9 mouse cellular contexts compared by ENCODE assay signal in the genomic region with DNA sequence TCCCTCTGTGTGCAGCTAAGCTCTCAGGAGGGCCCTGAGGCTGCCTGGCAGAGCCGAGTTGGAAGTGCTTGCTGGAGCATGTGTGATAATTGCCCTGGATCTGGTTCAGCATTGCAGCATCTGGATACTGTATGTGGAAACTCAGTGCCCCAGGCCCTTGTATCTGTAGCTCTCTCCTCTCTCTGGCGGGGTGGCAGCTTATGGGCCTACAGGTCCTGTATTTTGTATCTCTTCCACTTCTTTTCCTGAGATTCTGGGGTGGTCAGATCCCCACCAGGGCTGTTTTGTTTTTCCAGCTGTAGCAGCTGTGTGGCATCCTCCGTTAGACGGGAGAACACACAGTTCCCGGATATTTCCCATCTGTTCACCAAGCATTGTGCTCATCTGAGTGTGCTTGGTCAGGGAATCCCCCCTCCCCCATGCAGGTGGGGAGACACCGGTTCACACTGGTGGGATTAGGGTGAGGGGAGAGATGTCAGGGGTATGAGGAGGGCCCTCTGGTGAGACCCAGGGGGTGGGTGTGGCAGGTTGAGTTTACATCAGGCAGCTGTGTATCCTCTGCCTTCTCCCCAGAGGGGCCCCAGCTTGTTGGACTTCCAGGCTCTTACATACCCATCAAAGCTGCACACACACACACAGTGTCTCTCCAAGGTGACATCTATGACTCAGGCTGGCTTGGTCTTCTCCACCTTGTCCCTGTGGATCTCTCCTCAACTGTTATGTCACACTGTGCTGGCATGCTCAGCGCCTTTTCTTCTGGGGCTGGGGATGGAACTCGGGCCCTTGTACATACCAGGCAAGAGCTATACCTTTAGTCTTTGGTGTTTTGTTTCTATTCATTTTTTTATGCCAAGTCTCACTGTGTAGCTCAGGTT. TPM values are rescaled to one million over a fixed set of nuclear protein-coding genes. Genes with fewer than 3 reads are reported as not detected.
DNase-seq lines count a peak whose midpoint lies in the region; ATAC-seq and TF ChIP-seq lines count a peak whose summit lies in the region.
"Had no signal": no experiment of that assay in that cellular context is flagged by ENCODE, and none has a peak within 500 bp of the region (broad histone marks: within the 10 kb centered on the region; RNA-seq: fewer than 3 reads in every experiment).

No protein-coding gene starts in this region.

- DNase-seq in urinary bladder, adult 18-20 months (ENCODE audit: low spot score in 2 of 2) = peak; percentile 9 to 14
- DNase-seq in urinary bladder, adult 2 months (ENCODE audit: low spot score) = no peak
- DNase-seq in forelimb bud, embryonic 11.5 days (ENCODE audit: low read depth, low spot score) = peak; percentile 34
- DNase-seq in cerebellum, adult 8-10 months = no peak
- no peak for DNase-seq in left cerebral cortex, postnatal 25 days (ENCODE audit: low spot score in 2 of 2)

- H3K27ac ChIP-seq in intestine, postnatal 0 days (ENCODE audit: low read depth, low read length) = peak overlapping the region; percentile 50; the same call in 1 of the 2 replicates
- peak overlapping the region; percentile 78 for H3K27ac ChIP-seq in stomach, embryonic 16.5 days (ENCODE audit: low read length)
- no peak overlapping the region for H3K27ac ChIP-seq in forebrain, embryonic 12.5 days

- no peak overlapping the region for H3K4me3 ChIP-seq in intestine, postnatal 0 days (ENCODE audit: low read depth, low read length)
- no peak overlapping the region for H3K4me3 ChIP-seq in stomach, embryonic 16.5 days (replicated peaks; ENCODE audit: low read length)
- no peak overlapping the region for H3K4me3 ChIP-seq in forebrain, embryonic 12.5 days (replicated peaks)
- H3K4me3 ChIP-seq: megakaryocyte, embryonic 14.5 days had no signal

- no peaks in the 10 kb centered on the region for H3K4me1 ChIP-seq in intestine, postnatal 0 days (replicated peaks; ENCODE audit: control insufficient read depth, insufficient read depth, low read length)
- peaks cover 11% of the 10 kb centered on the region for H3K4me1 ChIP-seq in stomach, embryonic 16.5 days (ENCODE audit: control insufficient read depth, insufficient read depth, low read length)
- H3K4me1 ChIP-seq in forebrain, embryonic 12.5 days = no peaks in the 10 kb centered on the region
- H3K4me1 ChIP-seq: megakaryocyte, embryonic 14.5 days had no signal

- 0 out of 2 replicates have a peak, but pooled peaks have one; percentile 16 for ATAC-seq in intestine, postnatal 0 days
- ATAC-seq in stomach, embryonic 16.5 days (ENCODE audit: insufficient read depth, low FRiP score) = peak; percentile 66
- ATAC-seq in forebrain, embryonic 12.5 days (ENCODE audit: low FRiP score) = no peak

- H3K9me3 ChIP-seq in intestine, postnatal 0 days (ENCODE audit: control insufficient read depth) = no peaks in the 10 kb centered on the region
- no peaks in the 10 kb centered on the region for H3K9me3 ChIP-seq in stomach, embryonic 16.5 days (replicated peaks; ENCODE audit: control insufficient read depth, low read length)
- H3K9me3 ChIP-seq in forebrain, embryonic 12.5 days = no peaks in the 10 kb centered on the region
- H3K9me3 ChIP-seq: megakaryocyte, embryonic 14.5 days had no signal

- H3K27me3 ChIP-seq in intestine, postnatal 0 days (replicated peaks; ENCODE audit: control insufficient read depth, insufficient read depth, low read length) = no peaks in the 10 kb centered on the region
- H3K27me3 ChIP-seq in stomach, embryonic 16.5 days (ENCODE audit: control insufficient read depth, insufficient read depth, low read length) = no peaks in the 10 kb centered on the region
- no peaks in the 10 kb centered on the region for H3K27me3 ChIP-seq in forebrain, embryonic 12.5 days

- TF ChIP-seq CTCF in intestine, postnatal 0 days (IDR thresholded peaks at IDR 0.05; ENCODE audit: low read depth) = no peak

- no peak overlapping the region for H3K9ac ChIP-seq in intestine, postnatal 0 days (ENCODE audit: low read depth, low read length)
- H3K9ac ChIP-seq in stomach, embryonic 16.5 days (ENCODE audit: low read length) = peak overlapping the region; percentile 32; the same call in 1 of the 2 replicates
- H3K9ac ChIP-seq in forebrain, embryonic 12.5 days = no peak overlapping the region

- no peak overlapping the region for H3K4me2 ChIP-seq in intestine, postnatal 0 days (replicated peaks; ENCODE audit: low read depth)
- H3K4me2 ChIP-seq in stomach, embryonic 16.5 days (ENCODE audit: low read depth, low read length) = no peak overlapping the region
- no peak overlapping the region for H3K4me2 ChIP-seq in forebrain, embryonic 12.5 days

- H3K36me3 ChIP-seq in intestine, postnatal 0 days (ENCODE audit: control insufficient read depth, insufficient read depth) = no peaks in the 10 kb centered on the region
- H3K36me3 ChIP-seq in stomach, embryonic 16.5 days (ENCODE audit: control insufficient read depth, insufficient read depth, low read length) = no peaks in the 10 kb centered on the region
- H3K36me3 ChIP-seq in forebrain, embryonic 12.5 days (replicated peaks) = no peaks in the 10 kb centered on the region

- intact Hi-C loops in left cerebral cortex, postnatal 25 days (cut with DNase I) = no loop called here

- WGBS in intestine, postnatal 0 days = 52% methylated on average over 8 of the region's 8 CpGs
- 38% methylated on average over 8 of the region's 8 CpGs for WGBS in stomach, embryonic 16.5 days
- whole genome bisulfite sequencing in forebrain, embryonic 12.5 days = 65% methylated on average over 8 of the region's 8 CpGs

RNA-seq across cellular contexts. Expression of gene Arhgef3, which starts 30.7 kb away (rescaled TPM):
- 30.4 and 36.6 TPM in 2 replicates for polyA plus RNA-seq in urinary bladder, adult 2 months (2012; rRNA removed)
- polyA plus RNA-seq in intestine, postnatal 0 days (2015; fragmentation: Nextera tagmentation; extraction: Ambion mirVana) = 10.0 and 12.2 TPM in 2 replicates
- polyA plus RNA-seq in stomach, embryonic 16.5 days (2015; fragmentation: Nextera tagmentation; extraction: Ambion mirVana) = 20.9 and 22.8 TPM in 2 replicates
- 1.8 and 2.4 TPM in 2 replicates for polyA plus RNA-seq in forebrain, embryonic 12.5 days (2016; fragmentation: Nextera tagmentation; extraction: Ambion mirVana)
- 10 to 100 TPM; 61.9 to 62.2 TPM for total RNA-seq in left cerebral cortex, postnatal 25 days (2021)

Comparison
In these comparisons a context has a peak if more than half of its experiments do, and no peak if none do; other contexts are left out.
1. DNase-seq: peak in urinary bladder, adult 18-20 months (2 of 2) and forelimb bud, embryonic 11.5 days (single experiment); none in urinary bladder, adult 2 months (single experiment), cerebellum, adult 8-10 months (single experiment) and left cerebral cortex, postnatal 25 days (0 of 2).